Mouse (Mus musculus): Measurements from ENCODE around the gene Lzts3. TPM values are rescaled to one million over a fixed set of nuclear protein-coding genes. Genes with fewer than 3 reads are reported as not detected.
"Not testable (repeated sequence)": the region's sequence is repeated elsewhere in the genome, so short reads cannot be mapped to it uniquely, and the experiment has no call there.

Lzts3 gene
- polyA plus RNA-seq, 1 experiment from 2014 or later: 13.0 TPM

DNA sequence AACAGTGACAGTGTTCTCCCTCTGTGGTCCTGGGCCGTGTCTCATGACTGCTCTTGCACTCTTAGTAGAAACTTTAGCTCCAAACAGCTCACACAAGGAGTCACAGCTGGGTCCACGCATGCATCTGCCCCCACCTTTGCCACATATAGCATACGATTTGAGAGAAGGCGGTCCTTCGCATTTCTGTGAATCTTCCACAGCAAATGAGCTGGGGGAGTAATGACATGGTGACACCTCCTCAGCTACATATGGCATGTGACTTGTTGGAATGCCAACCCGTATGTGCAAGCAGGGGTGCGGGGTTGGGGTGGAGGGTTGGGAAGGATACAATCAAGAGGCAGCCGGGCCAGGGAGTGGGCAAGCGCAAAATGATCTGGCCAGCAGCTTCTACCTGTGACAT is 13.9 kb upstream of the Lzts3 start:
- H3K36me3 ChIP-seq: peaks cover 96% of the 10 kb centered on the region
- 92% methylated on average over 9 of the region's 9 CpGs for whole genome bisulfite sequencing
- no peaks in the 10 kb centered on the region for H3K27me3 ChIP-seq
- no peak overlapping the region for H3K4me3 ChIP-seq (replicated peaks)
- no peak overlapping the region for H3K27ac ChIP-seq
- H3K4me1 ChIP-seq: no peaks in the 10 kb centered on the region
- ATAC-seq (replicated peaks; ENCODE audit: low FRiP score): no peak
- H3K4me2 ChIP-seq: no peak overlapping the region
- H3K9me3 ChIP-seq (replicated peaks): no peaks in the 10 kb centered on the region
- H3K9ac ChIP-seq: no peak overlapping the region

GRCm38 (mm10) chr2:130655660-130656339 is 13.2 kb upstream of the Lzts3 start:
- Histone ChIP-seq H3K36me3 (peaks cover 96% of the 10 kb centered on the region), H3K9ac (no peak overlapping the region), H3K4me3 (replicated peaks) (no peak overlapping the region), H3K4me1 (no peaks in the 10 kb centered on the region), H3K9me3 (replicated peaks) (no peaks in the 10 kb centered on the region), H3K27me3 (no peaks in the 10 kb centered on the region), H3K4me2 (no peak overlapping the region), H3K27ac (no peak overlapping the region)
- ATAC-seq (replicated peaks; ENCODE audit: low FRiP score): no peak
- WGBS: 89% methylated on average over 6 of the region's 6 CpGs

GRCm38 (mm10) chr2:130653760-130654159 is 11.2 kb upstream of the Lzts3 start:
- peaks cover 87% of the 10 kb centered on the region for H3K36me3 ChIP-seq
- H3K4me2 ChIP-seq: no peak overlapping the region
- H3K27ac ChIP-seq: no peak overlapping the region
- WGBS: 90% methylated on average over 1 of the region's 1 CpGs
- H3K9ac ChIP-seq: no peak overlapping the region
- no peaks in the 10 kb centered on the region for H3K9me3 ChIP-seq (replicated peaks)
- H3K4me3 ChIP-seq (replicated peaks): no peak overlapping the region
- no peaks in the 10 kb centered on the region for H3K27me3 ChIP-seq
- no peak for ATAC-seq (replicated peaks; ENCODE audit: low FRiP score)
- no peaks in the 10 kb centered on the region for H3K4me1 ChIP-seq

- H3K36me3 ChIP-seq: peaks cover 82% of the 10 kb centered on the region
- 88% methylated on average over 2 of the region's 2 CpGs for WGBS
- ATAC-seq (replicated peaks; ENCODE audit: low FRiP score): no peak
Measured at GRCm38 (mm10) chr2:130653303-130653702, 10.7 kb upstream of the Lzts3 start.

DNA sequence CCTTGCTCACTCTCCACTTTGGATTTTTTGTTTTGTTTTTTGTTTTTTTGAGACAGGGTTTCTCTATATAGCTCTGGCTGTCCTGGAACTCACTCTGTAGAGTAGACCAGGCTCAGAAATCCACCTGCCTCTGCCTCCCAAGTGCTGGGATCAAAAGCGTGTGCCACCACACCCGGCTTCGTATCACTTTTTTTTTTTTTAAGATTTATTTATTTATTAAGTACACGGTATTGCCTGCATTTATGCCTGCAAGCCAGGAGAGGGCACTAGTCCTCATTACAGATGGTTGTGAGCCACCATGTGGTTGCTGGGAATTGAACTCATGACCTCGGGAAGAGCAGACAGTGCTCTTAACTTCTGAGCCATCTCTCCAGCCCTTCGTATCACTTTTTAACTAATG is 6.4 kb upstream of the Lzts3 start:
- not testable (repeated sequence) for H3K27ac ChIP-seq; H3K9me3 ChIP-seq (replicated peaks); ATAC-seq (replicated peaks; ENCODE audit: low FRiP score); H3K27me3 ChIP-seq; H3K9ac ChIP-seq; H3K4me2 ChIP-seq; H3K4me3 ChIP-seq (replicated peaks); H3K4me1 ChIP-seq
- H3K36me3 ChIP-seq: peaks cover 39% of the 10 kb centered on the region
- 84% methylated on average over 6 of the region's 6 CpGs for WGBS

More at GRCm38 (mm10) chr2:130653303-130653702, 10.7 kb upstream of the Lzts3 start:
- H3K27ac ChIP-seq: no peak overlapping the region
- no peak overlapping the region for H3K4me2 ChIP-seq
- H3K4me3 ChIP-seq (replicated peaks): no peak overlapping the region
- H3K27me3 ChIP-seq: no peaks in the 10 kb centered on the region
- H3K9ac ChIP-seq: no peak overlapping the region
- H3K9me3 ChIP-seq (replicated peaks): no peaks in the 10 kb centered on the region
- no peaks in the 10 kb centered on the region for H3K4me1 ChIP-seq

DNA sequence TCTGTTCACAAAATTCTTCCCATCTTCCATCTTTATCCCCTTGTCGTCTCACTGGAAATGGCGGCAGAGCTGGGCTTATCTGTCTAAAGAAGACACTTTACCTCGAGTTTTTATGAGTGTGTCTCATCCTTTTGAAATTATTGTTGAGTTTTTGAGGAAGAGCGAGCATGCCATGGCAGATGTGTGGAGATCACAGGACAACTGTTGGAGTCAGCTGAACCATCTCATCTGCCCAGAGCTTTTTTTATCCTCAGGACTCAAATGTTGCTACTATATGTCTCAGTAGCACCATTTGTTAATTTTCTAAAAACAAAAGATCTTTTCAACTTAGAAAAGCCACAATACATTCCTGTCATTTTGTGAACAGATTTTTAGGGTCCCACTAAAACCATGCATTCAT is 2.6 kb upstream of the Lzts3 start:
- Histone ChIP-seq H3K4me2 (no peak overlapping the region), H3K9ac (no peak overlapping the region), H3K4me1 (peaks cover 15% of the 10 kb centered on the region), H3K27me3 (no peaks in the 10 kb centered on the region), H3K36me3 (peaks cover 8% of the 10 kb centered on the region), H3K4me3 (replicated peaks) (no peak overlapping the region), H3K9me3 (replicated peaks) (no peaks in the 10 kb centered on the region), H3K27ac (no peak overlapping the region)
- WGBS: 82% methylated on average over 4 of the region's 4 CpGs
- no peak for ATAC-seq (replicated peaks; ENCODE audit: low FRiP score)

DNA sequence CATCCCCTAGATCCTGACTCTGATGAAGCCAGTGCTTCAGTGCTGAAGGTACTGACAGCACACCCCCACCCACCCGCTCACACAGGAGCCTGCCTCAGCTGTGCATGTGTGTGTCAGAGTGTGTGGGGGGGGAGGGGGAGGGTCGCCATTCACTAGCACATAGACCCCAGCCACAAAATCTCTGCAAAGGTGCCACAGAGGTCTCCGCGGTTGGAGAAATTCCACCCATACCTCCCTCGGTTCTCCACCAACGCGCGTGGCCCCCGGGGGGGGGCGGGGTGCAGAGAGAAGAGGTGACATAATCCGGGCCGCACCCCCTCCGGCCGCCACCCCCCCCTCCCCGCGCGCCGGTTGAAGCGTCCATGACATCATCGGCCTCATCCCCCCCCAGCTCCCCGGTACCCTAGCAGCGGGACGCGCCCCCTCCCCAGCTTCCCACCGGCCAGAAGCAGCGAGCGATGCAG is 374 bp downstream of the Lzts3 start:
- Histone ChIP-seq H3K9ac (peak overlapping the region; percentile 74), H3K27me3 (peaks cover 7% of the 10 kb centered on the region), H3K4me1 (peaks cover 35% of the 10 kb centered on the region), H3K9me3 (replicated peaks) (no peaks in the 10 kb centered on the region), H3K36me3 (no peaks in the 10 kb centered on the region), H3K27ac (peak overlapping the region; percentile 60; the same call in 1 of the 2 replicates), H3K4me3 (replicated peaks) (peak overlapping the region; percentile 79), H3K4me2 (peak overlapping the region; percentile 98)
- WGBS: 1% methylated on average over 15 of the region's 27 CpGs
- peak; percentile 40; the same call in 1 of the 2 replicates for ATAC-seq (replicated peaks; ENCODE audit: low FRiP score)

- H3K4me1 ChIP-seq: peaks cover 42% of the 10 kb centered on the region
- peak overlapping the region; percentile 74 for H3K9ac ChIP-seq
- no peaks in the 10 kb centered on the region for H3K36me3 ChIP-seq
- H3K9me3 ChIP-seq (replicated peaks): no peaks in the 10 kb centered on the region
- H3K27me3 ChIP-seq: peaks cover 14% of the 10 kb centered on the region
- peak overlapping the region; percentile 79 for H3K4me3 ChIP-seq (replicated peaks)
- ATAC-seq (replicated peaks; ENCODE audit: low FRiP score): no peak
- H3K27ac ChIP-seq: no peak overlapping the region
- 53% methylated on average over 6 of the region's 6 CpGs for WGBS
- peak overlapping the region; percentile 98 for H3K4me2 ChIP-seq
Measured at GRCm38 (mm10) chr2:130641351-130642025, 1.1 kb downstream of the Lzts3 start.

DNA sequence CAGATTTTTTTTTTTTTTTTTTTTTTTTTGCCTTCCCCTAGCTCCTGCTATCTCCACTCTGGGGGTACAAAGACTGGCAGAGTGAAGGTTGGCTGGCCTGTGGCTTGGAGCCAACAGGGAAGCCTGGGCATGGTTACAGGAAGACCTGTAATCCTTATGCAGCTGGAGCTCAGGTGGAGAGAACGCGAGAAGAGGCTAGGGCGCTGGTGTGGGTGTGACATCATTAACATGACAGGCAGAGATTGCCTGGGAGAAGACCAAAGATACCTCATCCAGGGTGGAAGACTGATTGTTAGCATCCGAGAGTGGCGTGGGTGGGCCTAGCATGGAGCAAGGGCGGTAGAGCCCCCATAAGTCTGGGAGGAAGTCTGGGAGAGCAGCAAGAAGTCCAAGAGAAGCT is 3.3 kb downstream of the Lzts3 start:
- Histone ChIP-seq H3K27me3 (peaks cover 36% of the 10 kb centered on the region), H3K27ac (peak overlapping the region; percentile 87), H3K9me3 (replicated peaks) (no peaks in the 10 kb centered on the region), H3K4me3 (replicated peaks) (no peak overlapping the region), H3K4me2 (no peak overlapping the region), H3K4me1 (peaks cover 64% of the 10 kb centered on the region), H3K36me3 (0 out of 2 replicates have a peak, but pooled peaks cover 4% of the 10 kb centered on the region), H3K9ac (no peak overlapping the region)
- WGBS: 83% methylated on average over 6 of the region's 6 CpGs
- ATAC-seq (replicated peaks; ENCODE audit: low FRiP score): no peak

DNA sequence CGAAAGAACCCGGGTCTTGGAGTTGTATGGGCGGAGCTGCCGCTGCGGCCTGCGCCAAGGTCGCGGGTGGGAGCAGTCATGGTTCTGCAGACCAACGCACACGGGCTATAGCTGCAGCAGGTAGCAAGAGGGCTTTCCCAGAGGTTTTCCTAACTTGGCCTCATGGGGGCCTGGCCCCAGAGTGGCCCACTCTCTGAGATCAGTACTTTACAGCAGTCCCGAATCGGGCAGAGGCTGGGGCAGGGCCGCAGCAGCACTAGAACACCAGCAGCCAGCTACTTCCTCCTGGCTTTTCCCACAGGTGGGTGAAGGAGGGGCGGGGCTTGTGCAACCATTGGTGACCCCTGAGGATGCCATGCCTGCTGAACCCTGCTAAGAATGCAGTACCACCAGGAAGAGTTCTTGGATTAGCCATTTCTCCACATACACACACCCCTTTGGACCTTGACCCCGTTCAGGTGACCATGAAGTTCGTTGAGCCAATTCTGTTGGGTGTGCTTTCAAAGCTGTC is 4.4 kb downstream of the Lzts3 start:
- peak; percentile 48 for ATAC-seq (replicated peaks; ENCODE audit: low FRiP score)
- no peaks in the 10 kb centered on the region for H3K9me3 ChIP-seq (replicated peaks)
- H3K4me3 ChIP-seq (replicated peaks): peak overlapping the region; percentile 23
- peak overlapping the region; percentile 50 for H3K4me2 ChIP-seq
- peak overlapping the region; percentile 87 for H3K27ac ChIP-seq
- peaks cover 73% of the 10 kb centered on the region for H3K4me1 ChIP-seq
- WGBS: 21% methylated on average over 16 of the region's 16 CpGs
- H3K9ac ChIP-seq: peak overlapping the region; percentile 24; the same call in 1 of the 2 replicates
- 0 out of 2 replicates have a peak, but pooled peaks cover 4% of the 10 kb centered on the region for H3K36me3 ChIP-seq
- peaks cover 44% of the 10 kb centered on the region for H3K27me3 ChIP-seq

DNA sequence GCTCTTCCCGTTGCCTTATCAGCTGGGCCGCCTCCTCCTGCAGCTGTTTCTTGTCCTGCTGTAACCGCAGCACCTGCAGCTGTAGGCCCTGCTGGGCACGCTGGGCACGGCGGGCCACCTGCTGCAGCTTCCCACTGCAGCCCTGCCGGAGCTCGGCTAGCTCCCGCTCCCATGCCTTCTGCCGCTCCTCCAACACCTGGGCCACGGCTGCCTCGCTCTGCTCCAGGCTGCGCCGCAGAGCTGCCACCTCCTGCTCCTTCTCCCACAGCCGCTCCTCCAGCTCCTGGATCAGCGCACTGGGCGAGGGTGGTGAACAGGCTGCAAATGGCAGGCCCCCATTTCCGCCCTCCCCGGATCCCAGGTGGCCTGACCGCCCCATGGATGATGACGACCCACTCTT is 6.8 kb downstream of the Lzts3 start:
- no peak overlapping the region for H3K27ac ChIP-seq
- 0 out of 2 replicates have a peak, but pooled peaks cover 4% of the 10 kb centered on the region for H3K36me3 ChIP-seq
- H3K27me3 ChIP-seq: peaks cover 44% of the 10 kb centered on the region
- H3K9ac ChIP-seq: 0 out of 2 replicates have a peak overlapping the region, but pooled peaks have one; percentile 49
- H3K4me3 ChIP-seq (replicated peaks): peak overlapping the region; percentile 39
- H3K4me2 ChIP-seq: peak overlapping the region; percentile 77
- H3K4me1 ChIP-seq: peaks cover 62% of the 10 kb centered on the region
- H3K9me3 ChIP-seq (replicated peaks): no peaks in the 10 kb centered on the region
- 23% methylated on average over 21 of the region's 21 CpGs for WGBS
- no peak for ATAC-seq (replicated peaks; ENCODE audit: low FRiP score)
